Mouse (Mus musculus) G1E (cell line): ENCODE data around the gene Mllt11. TPM values are rescaled to one million over a fixed set of nuclear protein-coding genes. Genes with fewer than 3 reads are reported as not detected.

Experiments used
- ATAC-seq: 2 replicates; pipeline ENCODE4 v1.8.0; 2016; ENCODE audit warnings: mild to moderate bottlenecking; ENCODE audit not compliant: insufficient number of reproducible peaks, poor library complexity, low FRiP score, severe bottlenecking; ENCODE audit errors: extremely low read depth
- DNase-seq: peaks from one replicate; pipeline ENCODE4 v3.0.0; 2012; ENCODE audit warnings: low spot score
- H3K27me3 ChIP-seq: 2 replicates; pipeline ENCODE4 v1.6.1; 2012; ENCODE audit warnings: mild to moderate bottlenecking, low read length, inconsistent platforms; ENCODE audit not compliant: insufficient read depth
- H3K36me3 ChIP-seq: replicated peaks from 2 replicates; pipeline ENCODE3; 2012; ENCODE audit warnings: mild to moderate bottlenecking, inconsistent platforms
- H3K4me1 ChIP-seq: 2 replicates; pipeline ENCODE4 v1.6.1; 2012; ENCODE audit warnings: low read depth, low read length, inconsistent platforms, mixed read lengths; ENCODE audit not compliant: insufficient read depth
- H3K4me3 ChIP-seq: 2 replicates; pipeline ENCODE4 v1.5.1; 2012; ENCODE audit warnings: low read depth, mild to moderate bottlenecking, inconsistent platforms, low read length, moderate library complexity, mixed read lengths
- H3K9me3 ChIP-seq: replicated peaks from 2 replicates; pipeline ENCODE4 v1.6.1; 2012; ENCODE audit warnings: inconsistent platforms
- CTCF ChIP-seq: IDR thresholded peaks from 2 replicates; pipeline ENCODE4 v1.5.1; 2012; ENCODE audit warnings: low read depth, low read length, inconsistent platforms, mixed read lengths
- GATA1 ChIP-seq: IDR thresholded peaks from 2 replicates; pipeline ENCODE4 v1.6.1; 2012; ENCODE audit warnings: borderline replicate concordance, low read length, inconsistent platforms, mixed read lengths
- GATA2 ChIP-seq: IDR thresholded peaks from 2 replicates; pipeline ENCODE4 v1.6.1; 2012; ENCODE audit warnings: low read depth, low read length, inconsistent platforms, borderline replicate concordance
- POLR2AphosphoS5 ChIP-seq: IDR thresholded peaks from 2 replicates; pipeline ENCODE4 v1.6.1; 2012; ENCODE audit warnings: low read depth, low read length, inconsistent platforms; ENCODE audit not compliant: insufficient replicate concordance
- TAL1 ChIP-seq: conservative IDR thresholded peaks from 2 replicates; pipeline ENCODE4 v1.6.1; 2012; ENCODE audit warnings: low read depth, low read length, inconsistent platforms, mixed read lengths
- polyA plus RNA-seq: library from polyadenylated mRNA; stranded (reverse); fragments of >175 nt; gene quantifications from 2 replicates; pipeline ENCODE4 v1.2.3, GENCODE M21; 2012
- total RNA-seq, 2 experiments: library from RNA; stranded (forward) in 1 of 2; stranded (reverse) in 1 of 2; fragments of 200-1000 nt in 1 of 2; fragments of >200 nt in 1 of 2; fragmentation: Nextera tagmentation in 1 of 2; gene quantifications; 2 replicates each; pipeline ENCODE4 v1.2.3; 2014 to 2017

Mllt11 gene
- total RNA-seq (2014; fragmentation: Nextera tagmentation) (7.7 and 8.1 TPM in 2 replicates), total RNA-seq (2017) (8.3 and 10.4 TPM in 2 replicates), polyA plus RNA-seq (3.3 and 4.1 TPM in 2 replicates)

DNA sequence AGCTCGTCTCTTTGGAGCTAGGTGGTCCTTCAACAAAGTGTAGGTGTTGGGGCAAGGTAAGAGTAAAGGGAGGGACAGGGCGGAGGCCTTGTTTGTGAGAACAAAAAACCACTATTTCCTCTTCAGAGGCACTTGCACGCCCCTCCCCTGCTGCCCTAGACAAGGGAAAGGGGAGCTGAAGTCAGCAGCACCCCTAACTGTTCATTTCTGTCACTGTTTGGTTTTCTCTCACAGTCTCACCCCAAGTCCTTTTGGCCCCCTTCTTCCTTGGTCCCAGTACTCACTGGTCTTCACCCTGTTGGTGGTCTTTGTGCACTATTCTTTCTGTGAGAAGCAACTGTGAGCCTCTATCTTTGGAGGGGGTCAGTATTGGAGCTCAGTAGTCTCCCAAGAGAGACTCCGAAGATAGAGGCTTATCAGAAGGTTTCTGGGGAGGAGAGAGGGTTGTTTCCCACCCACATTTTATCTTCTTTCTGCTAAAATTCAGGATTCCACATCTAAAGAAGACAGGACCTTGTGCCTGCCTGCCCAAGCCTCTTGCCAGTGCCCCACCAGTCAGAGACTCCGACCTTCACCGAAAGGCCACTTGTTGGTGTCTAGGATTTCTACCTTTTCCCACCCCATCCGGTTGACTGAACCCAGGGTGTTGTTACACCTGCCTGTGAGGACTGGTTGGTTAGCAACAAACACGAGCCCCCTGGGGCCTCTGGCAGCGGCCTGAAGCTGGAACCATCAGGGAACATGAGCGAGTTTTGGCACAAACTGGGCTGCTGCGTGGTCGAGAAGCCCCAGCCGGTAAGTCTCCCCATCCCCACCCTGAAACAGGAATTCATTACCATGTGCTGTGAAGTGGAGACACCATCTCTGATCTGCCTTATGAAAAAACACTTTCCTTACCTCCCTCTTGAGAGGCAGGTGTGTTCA is at the start of gene Mllt11:
Mllt11 (minus strand) TSS at position 874 of the 924 bp plus-strand sequence.
- Histone ChIP-seq H3K36me3 (peaks cover 63% of the 10 kb centered on the region), H3K27me3 (no peaks in the 10 kb centered on the region), H3K4me3 (peak within 1 kb of the TSS; percentile 78), H3K9me3 (no peaks in the 10 kb centered on the region), H3K4me1 (peaks cover 59% of the 10 kb centered on the region)
- TF ChIP-seq GATA2 (no peak), POLR2AphosphoS5 (no peak), GATA1 (no peak), CTCF (no peak), TAL1 (no peak)
- peak; percentile 81 for DNase-seq
- ATAC-seq, result no peak

DNA sequence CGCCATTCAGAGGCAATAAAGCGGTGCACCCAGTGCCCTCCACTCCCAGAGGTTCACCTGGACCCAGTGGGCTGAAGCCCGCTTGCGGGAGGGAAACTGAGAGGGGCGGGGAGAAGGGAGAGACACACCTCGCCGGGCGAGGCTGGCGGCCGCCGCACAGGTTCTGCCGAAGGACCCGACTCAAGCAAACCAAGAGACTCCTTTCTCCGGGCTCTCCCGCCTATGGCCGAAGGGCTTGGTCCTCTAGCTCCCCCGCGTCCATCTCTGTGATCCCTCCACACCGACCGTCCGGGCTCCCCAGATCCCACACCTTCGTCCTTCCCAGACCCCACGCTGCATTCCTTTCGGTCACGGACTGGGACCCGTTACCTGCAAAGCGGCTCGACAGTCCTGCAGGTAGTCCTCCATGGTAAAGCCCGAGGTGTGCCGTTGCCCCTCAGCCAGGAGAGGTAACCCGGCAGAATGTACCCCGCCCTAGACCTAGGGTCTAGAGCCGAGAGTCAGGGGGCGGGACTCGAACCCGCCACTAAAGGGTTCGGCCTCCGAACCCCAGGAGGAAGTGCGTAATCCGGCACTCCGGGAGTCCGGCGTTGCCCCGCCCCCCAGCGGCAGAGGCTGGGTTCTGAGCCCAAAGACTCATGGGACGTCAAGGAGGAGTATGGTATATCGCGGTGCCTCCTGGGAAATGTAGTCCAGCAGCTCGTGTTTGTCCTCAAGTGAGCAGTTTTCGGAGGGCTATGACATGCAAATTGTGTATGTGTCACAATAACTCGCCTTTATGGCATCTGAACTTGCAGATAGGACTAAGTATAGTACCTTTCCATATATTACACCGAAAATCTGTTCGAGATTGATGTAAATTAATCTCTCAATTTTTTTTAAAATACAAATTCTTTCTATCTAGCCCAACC is 49.5 kb upstream of the Mllt11 start, which contains the start of the genes Mindy1 and Prune1:
Mindy1 (plus strand) TSS at position 130 of the 911 bp plus-strand sequence.
Prune1 (minus strand) TSS at position 861 of the 911 bp plus-strand sequence.
- Histone ChIP-seq H3K9me3 (no peaks in the 10 kb centered on the region), H3K36me3 (peaks cover 28% of the 10 kb centered on the region), H3K4me3 (peak within 1 kb of the TSS; percentile 78), H3K27me3 (no peaks in the 10 kb centered on the region), H3K4me1 (peaks cover 77% of the 10 kb centered on the region)
- ATAC-seq (peak; percentile 86), DNase-seq (peak; percentile 97)
- TF ChIP-seq GATA2 (no peak), POLR2AphosphoS5 (no peak), GATA1 (no peak), TAL1 (no peak), CTCF (no peak)

DNA sequence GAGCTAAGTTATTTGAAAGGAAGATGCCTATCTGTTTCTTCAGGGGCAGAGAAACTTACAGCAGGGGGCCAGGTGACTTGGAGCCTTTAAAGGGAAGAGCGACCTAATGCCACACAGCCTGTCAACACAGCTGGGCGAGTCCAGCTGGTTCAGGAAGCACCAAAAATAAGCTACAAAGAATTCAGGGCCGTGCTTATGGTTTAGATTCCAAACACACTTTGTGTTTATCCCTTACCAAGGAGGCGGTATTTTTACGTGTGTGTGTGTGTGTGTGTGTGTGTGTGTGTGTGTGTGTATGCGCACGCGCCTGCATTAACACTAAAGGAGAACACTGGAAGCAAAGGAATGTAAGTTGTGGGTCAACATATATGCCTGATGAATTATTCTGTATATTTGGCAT is 48.8 kb upstream of the Mllt11 start:
- DNase-seq, result no peak
- Histone ChIP-seq H3K27me3 (no peaks in the 10 kb centered on the region), H3K4me1 (peaks cover 79% of the 10 kb centered on the region), H3K4me3 (peak overlapping the region; percentile 75), H3K9me3 (no peaks in the 10 kb centered on the region), H3K36me3 (peaks cover 22% of the 10 kb centered on the region)
- no peak for ATAC-seq
- no peak for TF ChIP-seq TAL1
- no peak for TF ChIP-seq CTCF
- no peak for TF ChIP-seq POLR2AphosphoS5

DNA sequence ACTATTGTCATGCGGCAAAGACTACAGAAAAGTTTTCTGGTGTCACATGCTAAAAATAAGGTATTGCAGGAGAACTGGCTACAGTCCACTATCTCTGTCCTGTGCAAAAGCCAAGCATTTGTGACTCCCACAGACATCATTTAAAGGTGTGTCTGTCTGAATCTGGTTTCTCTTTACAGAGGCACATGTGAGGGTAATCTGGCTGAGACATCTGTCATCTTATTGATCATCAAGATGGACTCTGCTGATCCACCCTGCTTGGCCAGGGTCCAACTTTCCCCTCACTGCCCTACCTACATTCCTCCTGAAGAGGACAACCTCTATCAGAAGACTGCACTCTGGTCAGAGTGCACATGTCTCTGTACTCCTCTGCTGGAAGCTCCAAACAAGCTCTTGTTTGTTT is 45.2 kb upstream of the Mllt11 start:
- Histone ChIP-seq H3K27me3 (no peaks in the 10 kb centered on the region), H3K9me3 (no peaks in the 10 kb centered on the region), H3K4me3 (no peak overlapping the region), H3K36me3 (peaks cover 42% of the 10 kb centered on the region), H3K4me1 (peaks cover 61% of the 10 kb centered on the region)
- no peak for DNase-seq
- TF ChIP-seq TAL1 (no peak), POLR2AphosphoS5 (no peak), GATA2 (no peak), CTCF (no peak), GATA1 (no peak)
- no peak for ATAC-seq

DNA sequence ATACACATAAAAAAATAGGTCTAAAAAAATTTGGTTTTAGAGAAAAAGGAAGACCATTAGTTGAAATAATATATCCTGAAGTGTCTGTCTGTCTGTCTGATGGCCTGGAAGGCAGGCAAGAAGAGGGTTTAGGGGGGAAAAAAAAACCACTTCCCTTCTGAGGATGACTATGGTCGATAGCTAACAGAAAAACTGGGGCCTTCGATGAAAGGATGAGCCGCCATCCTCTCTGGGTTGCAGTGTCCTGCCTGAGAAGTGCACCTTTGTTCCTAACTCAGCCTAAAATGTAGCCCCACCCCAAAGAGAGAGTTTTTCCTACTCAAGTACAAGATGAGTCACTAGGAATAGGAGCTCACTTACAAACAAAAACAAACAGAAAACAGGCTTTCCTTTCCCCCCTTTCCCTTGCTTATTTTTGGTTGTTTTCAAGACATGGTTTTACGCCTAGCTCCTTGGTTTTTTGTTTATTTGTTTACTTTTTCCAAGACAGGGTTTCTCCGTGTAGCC is 44.5 kb upstream of the Mllt11 start:
- ATAC-seq, result no peak
- no peaks in the 10 kb centered on the region for H3K9me3 ChIP-seq
- TF ChIP-seq POLR2AphosphoS5 (no peak), GATA1 (no peak), CTCF (no peak), TAL1 (no peak), GATA2 (no peak)
- H3K27me3 ChIP-seq, result no peaks in the 10 kb centered on the region
- no peak overlapping the region for H3K4me3 ChIP-seq
- H3K36me3 ChIP-seq, result peaks cover 49% of the 10 kb centered on the region
- no peak for DNase-seq
- peaks cover 60% of the 10 kb centered on the region for H3K4me1 ChIP-seq
